Mouse (Mus musculus) midbrain, embryonic 11.5 days (tissue): ENCODE measurements around the gene Cdk17. TPM values are rescaled to one million over a fixed set of nuclear protein-coding genes. Genes with fewer than 3 reads are reported as not detected.

Experiments used
- ATAC-seq: fragments of 200-750 bp; cut with Nextera tagmentation; 2 replicates; pipeline ENCODE4 v1.8.0; 2017; ENCODE audit warnings: moderate TSS enrichment, moderate library complexity; ENCODE audit not compliant: low FRiP score
- DNase-seq: peaks from one replicate; pipeline ENCODE4 v3.0.0; 2015; ENCODE audit warnings: low spot score; ENCODE audit errors: missing footprints
- H3K27ac ChIP-seq: fragments of 300-500 bp; sonication (generic); 2 replicates; pipeline ENCODE4 v1.5.1; 2014; ENCODE audit warnings: low read depth, low read length
- H3K27me3 ChIP-seq: fragments of 300-500 bp; sonication (generic); 2 replicates; pipeline ENCODE4 v1.6.1; 2014; ENCODE audit warnings: mild to moderate bottlenecking, low read length, moderate library complexity, mixed read lengths; ENCODE audit not compliant: control insufficient read depth, insufficient read depth
- H3K36me3 ChIP-seq: fragments of 300-500 bp; sonication (generic); 2 replicates; pipeline ENCODE4 v1.6.1; 2014; ENCODE audit warnings: mild to moderate bottlenecking, low read length, moderate library complexity, mixed read lengths; ENCODE audit not compliant: control insufficient read depth, insufficient read depth
- H3K4me1 ChIP-seq: fragments of 300-500 bp; sonication (generic); 2 replicates; pipeline ENCODE4 v1.6.1; 2014; ENCODE audit warnings: low read length; ENCODE audit not compliant: control insufficient read depth, insufficient read depth
- H3K4me2 ChIP-seq: fragments of 300-500 bp; sonication (generic); 2 replicates; pipeline ENCODE4 v1.6.1; 2014; ENCODE audit warnings: mild to moderate bottlenecking, moderate library complexity
- H3K4me3 ChIP-seq: fragments of 300-500 bp; sonication (generic); 2 replicates; pipeline ENCODE4 v1.5.1; 2014; ENCODE audit warnings: low read depth, low read length
- H3K9ac ChIP-seq: fragments of 300-500 bp; sonication (generic); 2 replicates; pipeline ENCODE4 v1.6.1; 2014; ENCODE audit warnings: low read length
- H3K9me3 ChIP-seq: fragments of 300-500 bp; sonication (generic); 2 replicates; pipeline ENCODE4 v1.6.1; 2016; ENCODE audit warnings: low read length; ENCODE audit not compliant: control insufficient read depth
- WGBS: fragments of 180-500 bp; shearing (Covaris S2); extraction: QIAGEN DNeasy Blood & Tissue Kit; methylation state at CpG from one replicate; pipeline ENCODE4 v1.1.7; 2014; 5-methylcytosine and 5-hydroxymethylcytosine counted together
- polyA plus RNA-seq: library from polyadenylated mRNA; unstranded; fragments of >200 nt; fragmentation: Nextera tagmentation; extraction: Ambion mirVana; gene quantifications from 2 replicates; pipeline ENCODE4 v1.2.1, GENCODE M21; 2014

The Cdk17 gene
- polyA plus RNA-seq, 1 experiment from 2014 or later: 36.8 TPM

- Histone ChIP-seq H3K4me3 (no peak overlapping the region), H3K9me3 (no peaks in the 10 kb centered on the region), H3K27me3 (no peaks in the 10 kb centered on the region), H3K4me2 (no peak overlapping the region), H3K9ac (no peak overlapping the region), H3K27ac (no peak overlapping the region), H3K4me1 (no peaks in the 10 kb centered on the region; the same call in 1 of the 2 replicates), H3K36me3 (no peaks in the 10 kb centered on the region)
- ATAC-seq (no peak), DNase-seq (no peak)
- 91% methylated on average over 8 of the region's 8 CpGs for WGBS
Observed at GRCm38 (mm10) chr10:93287551-93288145, 127.0 kb downstream of the Cdk17 start.

- Histone ChIP-seq H3K4me2 (no peak overlapping the region), H3K4me3 (no peak overlapping the region), H3K27ac (no peak overlapping the region), H3K4me1 (no peaks in the 10 kb centered on the region; the same call in 1 of the 2 replicates), H3K36me3 (no peaks in the 10 kb centered on the region), H3K27me3 (no peaks in the 10 kb centered on the region), H3K9ac (no peak overlapping the region), H3K9me3 (no peaks in the 10 kb centered on the region)
- 94% methylated on average over 4 of the region's 4 CpGs for WGBS
- DNase-seq (no peak), ATAC-seq (no peak)
Observed at GRCm38 (mm10) chr10:93288336-93288735, 127.7 kb downstream of the Cdk17 start.

GRCm38 (mm10) chr10:93289404-93289803, 128.7 kb downstream of the Cdk17 start:
- Histone ChIP-seq H3K36me3 (no peaks in the 10 kb centered on the region), H3K4me1 (no peaks in the 10 kb centered on the region; the same call in 1 of the 2 replicates), H3K9ac (no peak overlapping the region), H3K4me3 (no peak overlapping the region), H3K4me2 (no peak overlapping the region), H3K9me3 (no peaks in the 10 kb centered on the region), H3K27ac (no peak overlapping the region), H3K27me3 (no peaks in the 10 kb centered on the region)
- no peak for DNase-seq
- 72% methylated on average over 6 of the region's 6 CpGs for WGBS
- ATAC-seq: no peak

GRCm38 (mm10) chr10:93291352-93291751, 130.7 kb downstream of the Cdk17 start:
- peak; percentile 62 for ATAC-seq
- WGBS: 29% methylated on average over 7 of the region's 7 CpGs
- no peak overlapping the region for H3K27ac ChIP-seq
- DNase-seq: peak; percentile 92
- H3K9ac ChIP-seq: no peak overlapping the region
- H3K4me2 ChIP-seq: no peak overlapping the region
- H3K4me1 ChIP-seq: no peaks in the 10 kb centered on the region; the same call in 1 of the 2 replicates
- no peaks in the 10 kb centered on the region for H3K9me3 ChIP-seq
- no peaks in the 10 kb centered on the region for H3K36me3 ChIP-seq
- no peaks in the 10 kb centered on the region for H3K27me3 ChIP-seq
- H3K4me3 ChIP-seq: no peak overlapping the region

GRCm38 (mm10) chr10:93291843-93292242, 131.2 kb downstream of the Cdk17 start:
- no peak overlapping the region for H3K4me2 ChIP-seq
- WGBS: 2% methylated on average over 6 of the region's 6 CpGs
- no peaks in the 10 kb centered on the region for H3K9me3 ChIP-seq
- H3K4me1 ChIP-seq: no peaks in the 10 kb centered on the region; the same call in 1 of the 2 replicates
- H3K27ac ChIP-seq: no peak overlapping the region
- H3K4me3 ChIP-seq: no peak overlapping the region
- no peaks in the 10 kb centered on the region for H3K36me3 ChIP-seq
- peak; percentile 95 for DNase-seq
- ATAC-seq: no peak
- no peaks in the 10 kb centered on the region for H3K27me3 ChIP-seq
- no peak overlapping the region for H3K9ac ChIP-seq

- DNase-seq: no peak
- ATAC-seq: no peak
- Histone ChIP-seq H3K36me3 (no peaks in the 10 kb centered on the region), H3K9me3 (no peaks in the 10 kb centered on the region), H3K4me3 (no peak overlapping the region), H3K27ac (no peak overlapping the region), H3K27me3 (no peaks in the 10 kb centered on the region), H3K4me1 (no peaks in the 10 kb centered on the region; the same call in 1 of the 2 replicates), H3K9ac (no peak overlapping the region), H3K4me2 (no peak overlapping the region)
- WGBS: 81% methylated on average over 7 of the region's 7 CpGs
Observed at GRCm38 (mm10) chr10:93293621-93294020, 132.9 kb downstream of the Cdk17 start.

GRCm38 (mm10) chr10:93294547-93295219, 134.0 kb downstream of the Cdk17 start:
- Histone ChIP-seq H3K27ac (no peak overlapping the region; the same call in 1 of the 2 replicates), H3K27me3 (no peaks in the 10 kb centered on the region), H3K4me2 (no peak overlapping the region), H3K4me1 (no peaks in the 10 kb centered on the region; the same call in 1 of the 2 replicates), H3K36me3 (no peaks in the 10 kb centered on the region), H3K9ac (no peak overlapping the region), H3K4me3 (no peak overlapping the region), H3K9me3 (no peaks in the 10 kb centered on the region)
- WGBS: 76% methylated on average over 20 of the region's 20 CpGs
- DNase-seq (no peak), ATAC-seq (no peak)

GRCm38 (mm10) chr10:93297774-93298173, 137.1 kb downstream of the Cdk17 start:
- no peak overlapping the region for H3K9ac ChIP-seq
- no peaks in the 10 kb centered on the region for H3K36me3 ChIP-seq
- DNase-seq (no peak), ATAC-seq (no peak)
- no peak overlapping the region for H3K27ac ChIP-seq
- no peak overlapping the region for H3K4me3 ChIP-seq
- no peak overlapping the region for H3K4me2 ChIP-seq
- no peaks in the 10 kb centered on the region for H3K9me3 ChIP-seq
- no peaks in the 10 kb centered on the region for H3K27me3 ChIP-seq
- 49% methylated on average over 5 of the region's 5 CpGs for WGBS
- no peaks in the 10 kb centered on the region for H3K4me1 ChIP-seq

- H3K9ac ChIP-seq: no peak overlapping the region
- no peak overlapping the region for H3K4me2 ChIP-seq
- 66% methylated on average over 7 of the region's 7 CpGs for WGBS
- H3K27me3 ChIP-seq: no peaks in the 10 kb centered on the region
- H3K27ac ChIP-seq: no peak overlapping the region
- H3K36me3 ChIP-seq: no peaks in the 10 kb centered on the region
- DNase-seq: no peak
- no peaks in the 10 kb centered on the region for H3K4me1 ChIP-seq
- no peak overlapping the region for H3K4me3 ChIP-seq
- H3K9me3 ChIP-seq: no peaks in the 10 kb centered on the region
- no peak for ATAC-seq
Observed at GRCm38 (mm10) chr10:93298208-93298607, 137.5 kb downstream of the Cdk17 start.
